Mouse (Mus musculus): ENCODE results near the gene Rnf39. TPM values are rescaled to one million over a fixed set of nuclear protein-coding genes. Genes with fewer than 3 reads are reported as not detected.
"Not testable (repeated sequence)": the region's sequence is repeated elsewhere in the genome, so short reads cannot be mapped to it uniquely, and the experiment has no call there.

The Rnf39 gene
- polyA plus RNA-seq, 1 experiment from 2014 or later: 0.73 TPM

DNA sequence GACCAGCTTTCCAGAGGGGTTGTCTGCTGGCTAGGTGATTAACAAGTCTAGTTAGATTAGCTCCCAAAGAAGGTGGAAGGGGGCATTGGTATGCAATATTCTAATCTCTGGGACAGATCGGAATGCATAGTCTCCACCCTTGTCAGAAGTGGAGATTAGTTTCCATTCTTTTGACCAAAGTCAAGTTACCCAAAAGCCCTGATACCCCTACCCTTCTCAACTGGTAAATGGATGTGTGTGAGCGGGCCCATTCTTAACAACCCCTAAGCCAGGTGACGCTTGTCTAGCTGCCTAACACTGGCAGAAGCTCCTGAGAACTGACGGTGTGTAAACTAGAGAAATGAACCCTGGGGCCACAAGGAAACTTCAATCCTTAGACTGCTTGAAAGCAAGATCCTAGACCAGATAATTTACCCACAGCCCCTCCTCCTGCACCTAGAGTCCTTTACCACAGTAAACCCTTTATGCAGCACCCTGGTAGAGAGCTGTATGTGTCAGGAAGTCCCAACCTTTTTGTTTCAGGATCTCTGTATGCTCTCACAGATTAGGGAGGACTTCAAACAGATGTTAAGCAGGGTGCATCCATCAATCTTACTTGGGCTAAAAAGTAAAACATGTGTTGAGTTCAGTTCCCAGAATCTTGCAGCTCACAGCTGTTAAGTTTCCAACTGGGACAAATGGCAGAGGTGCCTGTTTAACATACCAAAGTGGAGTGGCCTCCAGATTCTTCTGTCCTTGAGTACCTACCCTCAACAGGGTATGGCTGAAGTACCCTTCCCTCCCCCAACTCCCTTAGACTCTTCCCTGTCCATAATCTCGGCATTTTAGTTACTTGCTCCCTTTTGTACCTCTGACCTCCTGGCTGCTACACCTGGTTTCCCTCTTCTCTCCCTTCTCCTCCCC, 39.8 kb downstream of the Rnf39 start:
- no peak overlapping the region for H3K9ac ChIP-seq (replicated peaks)
- H3K4me3 ChIP-seq (replicated peaks): no peak overlapping the region
- no peaks in the 10 kb centered on the region for H3K36me3 ChIP-seq
- WGBS: 26% methylated on average over 5 of the region's 5 CpGs
- peaks cover 12% of the 10 kb centered on the region for H3K4me1 ChIP-seq (replicated peaks)
- H3K9me3 ChIP-seq: no peaks in the 10 kb centered on the region
- no peak for ATAC-seq (ENCODE audit: insufficient number of reproducible peaks, insufficient read depth, low FRiP score, low TSS enrichment, low read depth)
- H3K27me3 ChIP-seq: peaks cover 11% of the 10 kb centered on the region
- peak overlapping the region; percentile 49 for H3K4me2 ChIP-seq
- no peak overlapping the region for H3K27ac ChIP-seq

DNA sequence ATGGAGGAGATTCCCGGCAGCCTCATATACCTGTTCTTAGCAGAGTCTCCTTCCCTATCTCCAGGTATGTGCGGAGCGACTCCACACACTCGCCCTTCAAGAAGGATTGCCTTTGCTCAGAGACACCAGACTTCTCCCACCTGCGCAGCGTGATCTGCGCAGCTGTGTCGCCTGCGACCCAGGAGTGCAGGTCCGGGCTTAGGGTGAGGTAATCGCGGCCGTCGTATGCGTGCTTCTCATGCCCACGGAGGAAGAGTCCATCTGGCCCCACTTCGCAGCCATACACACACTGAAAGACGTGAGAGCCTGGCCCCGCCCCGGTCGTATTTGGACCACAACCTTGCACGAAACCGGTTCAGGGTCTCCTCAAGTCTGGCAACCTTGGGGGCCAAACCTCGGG, 45.8 kb downstream of the Rnf39 start:
- 0 out of 2 replicates have a peak, but pooled peaks cover 2% of the 10 kb centered on the region for H3K4me1 ChIP-seq (replicated peaks)
- 4% methylated on average over 24 of the region's 24 CpGs for WGBS
- no peaks in the 10 kb centered on the region for H3K36me3 ChIP-seq
- no peak overlapping the region for H3K27ac ChIP-seq
- ATAC-seq (ENCODE audit: insufficient number of reproducible peaks, insufficient read depth, low FRiP score, low TSS enrichment, low read depth): no peak
- no peaks in the 10 kb centered on the region for H3K9me3 ChIP-seq
- peaks cover 32% of the 10 kb centered on the region for H3K27me3 ChIP-seq
- H3K4me3 ChIP-seq (replicated peaks): peak overlapping the region; percentile 23
- no peak overlapping the region for H3K9ac ChIP-seq (replicated peaks)
- peak overlapping the region; percentile 44 for H3K4me2 ChIP-seq

DNA sequence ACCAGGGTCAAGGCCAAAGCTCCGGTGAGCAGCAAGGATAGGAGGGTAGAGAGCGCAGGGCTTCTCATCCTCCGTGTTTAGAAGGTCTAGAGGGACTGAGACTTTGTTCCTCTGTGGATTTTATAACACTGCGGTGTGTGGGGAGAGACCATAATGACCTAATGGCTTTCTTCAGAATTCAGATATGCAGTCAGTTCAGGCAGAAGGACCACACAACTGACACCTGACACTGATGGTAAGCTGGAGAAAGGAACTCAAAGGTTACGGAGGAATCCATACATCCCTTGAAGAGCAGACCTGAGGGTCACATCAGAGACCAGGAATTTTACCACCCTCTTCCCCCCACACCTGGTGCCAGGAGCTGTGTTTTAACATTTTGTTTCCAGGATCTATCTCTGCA, 46.7 kb downstream of the Rnf39 start, which contains the start of gene H2-M5:
Gene H2-M5 (minus strand): TSS at position 101 of the 400 bp plus-strand sequence.
- WGBS: 27% methylated on average over 5 of the region's 5 CpGs
- Histone ChIP-seq H3K9me3 (no peaks in the 10 kb centered on the region), H3K27me3 (peaks cover 32% of the 10 kb centered on the region), H3K9ac (replicated peaks) (no peak within 1 kb of the TSS), H3K4me2 (peak within 1 kb of the TSS; percentile 44), H3K27ac (no peak within 1 kb of the TSS), H3K4me3 (replicated peaks) (peak within 1 kb of the TSS; percentile 23), H3K4me1 (replicated peaks) (0 out of 2 replicates have a peak, but pooled peaks cover 2% of the 10 kb centered on the region), H3K36me3 (no peaks in the 10 kb centered on the region)
- no peak for ATAC-seq (ENCODE audit: insufficient number of reproducible peaks, insufficient read depth, low FRiP score, low TSS enrichment, low read depth)

DNA sequence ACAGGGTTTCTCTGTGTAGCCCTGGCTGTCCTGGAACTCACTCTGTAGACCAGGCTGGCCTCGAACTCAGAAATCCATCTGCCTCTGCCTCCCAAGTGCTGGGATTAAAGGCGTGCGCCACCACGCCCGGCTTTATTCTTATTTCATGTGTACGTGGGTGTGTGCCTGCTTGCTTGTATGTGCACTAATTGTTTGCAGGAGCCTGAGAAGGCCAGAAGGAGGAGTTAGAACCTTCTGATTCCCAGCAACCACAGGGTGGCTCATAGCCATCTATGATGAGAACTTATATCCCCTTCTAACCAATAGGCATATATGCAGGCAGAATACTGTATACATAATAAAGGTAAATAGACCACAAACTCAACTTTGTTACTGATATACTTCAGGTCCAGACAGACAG, 47.9 kb downstream of the Rnf39 start:
- not testable (repeated sequence) for H3K36me3 ChIP-seq; H3K4me3 ChIP-seq (replicated peaks); H3K4me2 ChIP-seq; H3K4me1 ChIP-seq (replicated peaks); H3K27ac ChIP-seq; H3K9me3 ChIP-seq; H3K9ac ChIP-seq (replicated peaks); ATAC-seq (ENCODE audit: insufficient number of reproducible peaks, insufficient read depth, low FRiP score, low TSS enrichment, low read depth)
- WGBS: 87% methylated on average over 6 of the region's 6 CpGs
- peaks cover 32% of the 10 kb centered on the region for H3K27me3 ChIP-seq

DNA sequence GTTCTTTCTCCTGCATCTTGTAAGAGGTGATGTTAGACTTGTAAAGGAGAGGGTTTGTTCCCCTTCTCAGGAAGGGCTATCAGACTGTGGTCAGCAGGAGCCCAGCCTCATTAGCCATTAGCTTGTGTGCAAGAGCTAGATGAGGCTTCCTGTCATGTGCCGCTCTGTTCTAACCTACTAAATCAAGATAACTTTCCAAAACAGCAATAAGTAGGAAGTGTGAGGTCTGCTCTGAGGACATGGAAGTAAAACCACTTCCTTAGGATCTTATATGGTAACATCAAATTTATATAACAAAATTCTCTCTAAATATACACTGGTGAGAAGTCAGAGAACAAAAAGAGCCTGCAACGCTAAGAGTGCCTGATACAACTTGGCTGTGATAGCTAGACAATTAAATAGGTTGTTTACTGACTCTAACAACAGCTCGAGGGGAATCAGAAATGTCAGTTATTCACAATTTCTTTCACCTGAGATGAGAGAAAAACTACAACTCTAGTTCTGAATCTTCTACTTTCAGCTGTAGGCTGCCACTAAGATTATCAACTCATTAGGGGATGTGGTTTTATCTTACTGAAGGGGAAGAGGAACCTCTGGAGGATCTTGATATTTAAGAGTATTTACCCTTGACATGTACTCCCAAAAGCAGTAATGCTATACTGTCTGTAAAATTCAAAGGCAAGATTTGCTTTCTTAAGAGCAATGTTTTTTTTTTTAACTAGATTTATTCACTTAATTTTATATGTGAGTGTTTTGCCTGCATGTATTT, 49.8 kb downstream of the Rnf39 start:
- no peaks in the 10 kb centered on the region for H3K9me3 ChIP-seq

DNA sequence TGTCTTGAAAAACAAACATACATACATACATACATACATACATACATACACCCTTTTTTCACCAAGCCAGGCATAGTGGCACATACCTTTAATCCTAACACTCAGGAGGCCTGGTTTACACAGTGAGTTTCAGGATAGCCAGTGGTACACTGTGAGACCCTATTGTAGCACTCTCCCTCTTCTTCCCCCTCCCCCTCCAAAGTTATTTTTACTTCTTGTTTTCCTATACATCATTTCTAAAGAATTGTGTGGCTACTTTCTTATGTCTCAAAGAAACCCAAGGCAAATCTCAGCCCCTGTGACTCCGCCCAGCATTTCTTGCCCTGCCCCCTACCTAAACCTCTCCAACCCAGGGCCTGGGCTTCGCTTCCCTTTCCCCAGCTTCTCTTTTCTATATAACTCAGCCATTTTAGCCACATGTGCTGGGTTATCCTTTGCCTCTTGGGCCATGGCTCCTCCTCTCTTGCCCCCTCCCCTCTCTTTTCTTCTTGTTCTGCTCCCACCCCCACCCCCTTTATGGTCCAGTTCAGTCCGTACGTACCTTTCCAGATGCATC, 51.1 kb downstream of the Rnf39 start:
- Histone ChIP-seq H3K9ac (replicated peaks) (no peak overlapping the region), H3K9me3 (no peaks in the 10 kb centered on the region), H3K36me3 (no peaks in the 10 kb centered on the region), H3K27me3 (peaks cover 11% of the 10 kb centered on the region), H3K27ac (no peak overlapping the region), H3K4me2 (no peak overlapping the region), H3K4me3 (replicated peaks) (no peak overlapping the region), H3K4me1 (replicated peaks) (no peaks in the 10 kb centered on the region)
- no peak for ATAC-seq (ENCODE audit: insufficient number of reproducible peaks, insufficient read depth, low FRiP score, low TSS enrichment, low read depth)
- WGBS: 82% methylated on average over 4 of the region's 4 CpGs

More for the DNA sequence above, 49.8 kb downstream of the Rnf39 start:
- no peak overlapping the region for H3K4me2 ChIP-seq
- WGBS: 58% methylated on average over 3 of the region's 3 CpGs
- no peak for ATAC-seq (ENCODE audit: insufficient number of reproducible peaks, insufficient read depth, low FRiP score, low TSS enrichment, low read depth)
- H3K4me3 ChIP-seq (replicated peaks): no peak overlapping the region
- H3K9ac ChIP-seq (replicated peaks): no peak overlapping the region
- H3K4me1 ChIP-seq (replicated peaks): 0 out of 2 replicates have a peak, but pooled peaks cover 2% of the 10 kb centered on the region
- H3K36me3 ChIP-seq: no peaks in the 10 kb centered on the region
- H3K27me3 ChIP-seq: peaks cover 24% of the 10 kb centered on the region
- H3K27ac ChIP-seq: no peak overlapping the region

DNA sequence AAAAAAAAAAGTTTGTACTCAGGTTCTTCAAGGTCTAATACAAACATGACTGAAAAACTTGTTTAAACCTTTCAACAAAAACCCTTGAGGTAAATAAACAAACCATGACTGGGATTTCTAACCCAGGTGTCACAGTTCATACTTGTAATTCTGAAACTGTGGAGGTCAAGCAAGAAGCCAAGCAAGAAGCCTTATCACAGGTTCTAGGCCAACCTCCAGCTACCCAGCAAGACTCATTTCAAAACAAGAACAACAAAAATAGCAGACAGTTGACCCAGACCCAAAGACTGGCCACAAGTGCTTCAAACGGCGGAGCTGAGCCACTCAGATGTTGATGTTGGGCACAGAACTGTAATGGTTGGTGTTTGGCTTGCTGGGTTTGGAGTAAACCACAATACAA, 51.8 kb downstream of the Rnf39 start:
- Histone ChIP-seq H3K36me3 (no peaks in the 10 kb centered on the region), H3K9me3 (no peaks in the 10 kb centered on the region), H3K4me2 (no peak overlapping the region), H3K4me1 (replicated peaks) (no peaks in the 10 kb centered on the region), H3K4me3 (replicated peaks) (no peak overlapping the region), H3K27me3 (peaks cover 4% of the 10 kb centered on the region), H3K9ac (replicated peaks) (no peak overlapping the region), H3K27ac (no peak overlapping the region)
- 85% methylated on average over 2 of the region's 2 CpGs for WGBS
- no peak for ATAC-seq (ENCODE audit: insufficient number of reproducible peaks, insufficient read depth, low FRiP score, low TSS enrichment, low read depth)

DNA sequence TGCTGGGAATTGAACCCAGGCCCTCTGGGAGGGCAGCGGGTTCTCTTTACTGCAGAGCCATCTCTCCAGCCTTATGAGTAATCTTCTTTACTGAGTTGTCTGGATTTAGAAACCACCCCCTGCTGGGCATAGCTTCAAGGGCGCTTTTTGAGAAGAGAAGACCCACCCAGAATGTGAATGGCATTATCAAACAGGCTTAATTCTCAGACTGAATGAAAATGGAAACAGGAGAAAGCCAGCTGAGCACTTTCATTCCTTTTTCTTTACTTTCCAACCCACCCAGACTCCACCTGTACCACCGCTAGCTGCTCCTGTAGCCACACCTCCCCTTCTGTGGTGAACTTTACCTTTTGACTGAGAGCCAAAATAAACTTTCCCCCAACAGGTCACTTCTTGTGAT, 52.7 kb downstream of the Rnf39 start:
- no peak overlapping the region for H3K4me2 ChIP-seq
- H3K27me3 ChIP-seq: no peaks in the 10 kb centered on the region
- H3K27ac ChIP-seq: no peak overlapping the region
- ATAC-seq (ENCODE audit: insufficient number of reproducible peaks, insufficient read depth, low FRiP score, low TSS enrichment, low read depth): no peak
- no peak overlapping the region for H3K4me3 ChIP-seq (replicated peaks)
- H3K36me3 ChIP-seq: no peaks in the 10 kb centered on the region
- 72% methylated on average over 3 of the region's 3 CpGs for WGBS
- no peaks in the 10 kb centered on the region for H3K9me3 ChIP-seq
- H3K4me1 ChIP-seq (replicated peaks): no peaks in the 10 kb centered on the region
- no peak overlapping the region for H3K9ac ChIP-seq (replicated peaks)

DNA sequence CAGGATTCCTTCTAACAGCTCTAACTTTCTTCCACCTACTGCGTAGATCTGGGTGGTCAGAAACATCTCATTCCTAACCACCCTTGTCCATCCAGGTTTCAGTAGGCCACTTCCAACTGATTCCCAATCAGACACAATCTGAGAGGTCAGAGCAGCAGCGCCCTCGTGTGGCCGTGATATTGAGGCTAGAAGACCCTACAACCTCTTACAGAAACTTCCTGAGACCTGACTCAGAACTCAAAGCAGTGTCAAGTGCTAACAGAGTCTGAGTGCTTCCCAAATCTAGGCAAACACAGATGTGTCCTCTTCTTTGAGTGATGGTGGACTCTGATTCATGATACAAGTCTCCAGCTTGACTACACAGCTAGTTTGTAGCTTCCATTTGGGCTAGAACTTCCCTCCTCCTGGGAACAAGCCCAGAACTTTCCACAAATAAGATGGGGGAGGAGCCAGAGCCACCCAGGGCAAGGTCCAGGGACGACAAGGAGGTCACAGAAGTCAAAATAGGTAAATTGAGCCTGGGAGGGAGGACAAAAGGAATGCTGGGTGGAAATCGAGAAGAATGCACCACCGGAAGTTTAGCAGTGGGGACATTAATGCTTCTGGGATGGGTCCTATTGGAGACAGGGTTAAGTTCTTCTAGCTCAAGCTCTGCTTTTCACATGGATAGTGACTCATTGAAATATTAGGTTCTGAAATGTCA, 54.5 kb downstream of the Rnf39 start:
- no peak overlapping the region for H3K4me2 ChIP-seq
- H3K4me1 ChIP-seq (replicated peaks): no peaks in the 10 kb centered on the region
- no peak for ATAC-seq (ENCODE audit: insufficient number of reproducible peaks, insufficient read depth, low FRiP score, low TSS enrichment, low read depth)
- 28% methylated on average over 7 of the region's 7 CpGs for WGBS
- no peaks in the 10 kb centered on the region for H3K27me3 ChIP-seq
- no peak overlapping the region for H3K27ac ChIP-seq
- no peaks in the 10 kb centered on the region for H3K36me3 ChIP-seq
- H3K9ac ChIP-seq (replicated peaks): no peak overlapping the region; the same call in 1 of the 2 replicates
- no peak overlapping the region for H3K4me3 ChIP-seq (replicated peaks)
- no peaks in the 10 kb centered on the region for H3K9me3 ChIP-seq
